Mouse (Mus musculus) liver, embryonic 14.5 days (tissue): ENCODE measurements around the gene Uba1y. TPM values are rescaled to one million over a fixed set of nuclear protein-coding genes. Genes with fewer than 3 reads are reported as not detected.
"Not testable (repeated sequence)": the region's sequence is repeated elsewhere in the genome, so short reads cannot be mapped to it uniquely, and the experiment has no call there.

ENCODE experiments used
- ATAC-seq: fragments of 200-750 bp; cut with Nextera tagmentation; 2 replicates; pipeline ENCODE4 v1.8.0; 2017; ENCODE audit warnings: moderate number of reproducible peaks, mild to moderate bottlenecking, moderate library complexity; ENCODE audit not compliant: insufficient read depth
- DNase-seq, 3 experiments: peaks; one replicate each; pipeline ENCODE4 v3.0.0-alpha.2; 2012 to 2013; ENCODE audit warnings: low read depth in 3 of 3, low spot score in 3 of 3
- H3K27ac ChIP-seq: fragments of 300-500 bp; sonication (generic); 2 replicates; pipeline ENCODE4 v1.5.1; 2014; ENCODE audit warnings: moderate library complexity, mild to moderate bottlenecking, control low read depth, inconsistent platforms
- H3K27me3 ChIP-seq: fragments of 300-500 bp; sonication (generic); 2 replicates; pipeline ENCODE4 v1.6.1; 2014; ENCODE audit warnings: mild to moderate bottlenecking, low read length, moderate library complexity; ENCODE audit not compliant: control insufficient read depth, insufficient read depth
- H3K36me3 ChIP-seq: fragments of 300-500 bp; sonication (generic); replicated peaks from 2 replicates; pipeline ENCODE4 v1.6.1; 2014; ENCODE audit warnings: low read depth; ENCODE audit not compliant: control insufficient read depth, insufficient read depth
- H3K4me1 ChIP-seq, 2 experiments: fragments of 200-500 bp in 1 of 2; fragments of 300-500 bp in 1 of 2; sonication (generic) in 1 of 2; replicated peaks; 2 replicates each; pipeline ENCODE4 v1.6.1; 2012 to 2014; ENCODE audit warnings: antibody characterized with exemption in 1 of 2, inconsistent platforms in 1 of 2, low read length in 1 of 2; ENCODE audit not compliant: control insufficient read depth in 2 of 2, insufficient read depth in 2 of 2
- H3K4me2 ChIP-seq: fragments of 300-500 bp; sonication (generic); 2 replicates; pipeline ENCODE4 v1.6.1; 2014; ENCODE audit warnings: low read depth, mild to moderate bottlenecking, control low read depth, moderate library complexity
- H3K4me3 ChIP-seq, 2 experiments: fragments of 200-500 bp in 1 of 2; fragments of 300-500 bp in 1 of 2; sonication (generic) in 1 of 2; 2 replicates each; pipeline ENCODE4 v1.5.1; 2012 to 2014; ENCODE audit warnings: low read depth in 2 of 2, low read length in 2 of 2, mild to moderate bottlenecking in 2 of 2, control low read depth in 1 of 2, inconsistent platforms in 1 of 2, moderate library complexity in 1 of 2; ENCODE audit not compliant: insufficient read depth in 1 of 2
- H3K9ac ChIP-seq: fragments of 300-500 bp; sonication (generic); replicated peaks from 2 replicates; pipeline ENCODE4 v1.6.1; 2014; ENCODE audit warnings: mild to moderate bottlenecking, control low read depth, moderate library complexity
- H3K9me3 ChIP-seq: fragments of 300-500 bp; sonication (generic); 2 replicates; pipeline ENCODE4 v1.6.1; 2016; ENCODE audit warnings: low read length, mixed read lengths; ENCODE audit not compliant: control insufficient read depth
- CTCF ChIP-seq: IDR thresholded peaks from 2 replicates; pipeline ENCODE4 v1.5.1; 2016; ENCODE audit warnings: antibody characterized with exemption, low read depth, control low read depth
- EP300 ChIP-seq: IDR thresholded peaks from 2 replicates; pipeline ENCODE4 v1.6.1; 2016; ENCODE audit warnings: antibody characterized with exemption, low read depth
- WGBS: fragments of 180-500 bp; shearing (Covaris S2); extraction: QIAGEN DNeasy Blood & Tissue Kit; methylation state at CpG from one replicate; pipeline ENCODE4 v1.1.7; 2014; ENCODE audit not compliant: insufficient replicate concordance; 5-methylcytosine and 5-hydroxymethylcytosine counted together
- polyA plus RNA-seq, 2 experiments: library from polyadenylated mRNA; depleted of rRNA in 1 of 2; stranded (reverse) in 1 of 2; unstranded in 1 of 2; fragments of >200 nt; fragmentation: Nextera tagmentation in 1 of 2; extraction: Ambion mirVana in 1 of 2; gene quantifications; 2 replicates each; pipeline versions ENCODE4 v1.2.1 to v1.2.3; 2012 to 2014

The Uba1y gene
- polyA plus RNA-seq (2012; rRNA removed) (not detected in 2 replicates), polyA plus RNA-seq (2014; fragmentation: Nextera tagmentation; extraction: Ambion mirVana) (not detected in 2 replicates)

DNA sequence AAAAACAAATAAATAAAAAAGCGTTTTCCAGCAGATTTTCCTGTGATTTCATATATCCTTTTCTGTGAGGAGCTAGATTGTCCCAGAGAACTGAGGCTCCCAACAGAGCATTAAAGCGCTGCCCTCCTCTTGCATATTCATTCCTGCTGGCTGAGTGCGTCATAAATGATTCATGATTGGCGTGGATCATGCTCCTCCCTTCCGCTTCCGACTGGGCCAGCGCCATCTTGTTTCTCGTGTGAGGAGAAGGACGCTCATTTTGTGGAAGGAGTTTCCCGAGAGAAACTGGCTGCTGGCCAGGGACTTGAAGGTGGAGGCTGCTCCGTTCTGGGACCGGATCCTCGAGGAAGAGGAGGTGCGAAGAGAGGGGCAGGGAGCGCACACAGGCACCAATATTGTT lies at the start of gene Uba1y:
TSS of gene Uba1y (plus strand) at position 254 of the 400 bp plus-strand sequence.
- TF ChIP-seq EP300 (no peak), CTCF (no peak)
- 73% methylated on average over 8 of the region's 15 CpGs for whole genome bisulfite sequencing
- no peak for ATAC-seq
- H3K4me3 ChIP-seq, result no peak within 1 kb of the TSS
- no peak within 1 kb of the TSS for H3K4me2 ChIP-seq
- no peaks in the 10 kb centered on the region for H3K27me3 ChIP-seq
- H3K9me3 ChIP-seq, result no peaks in the 10 kb centered on the region
- no peaks in the 10 kb centered on the region for H3K36me3 ChIP-seq
- H3K9ac ChIP-seq, result no peak within 1 kb of the TSS
- no peak within 1 kb of the TSS for H3K27ac ChIP-seq
- DNase-seq, result no peak
- no peaks in the 10 kb centered on the region for H3K4me1 ChIP-seq

DNA sequence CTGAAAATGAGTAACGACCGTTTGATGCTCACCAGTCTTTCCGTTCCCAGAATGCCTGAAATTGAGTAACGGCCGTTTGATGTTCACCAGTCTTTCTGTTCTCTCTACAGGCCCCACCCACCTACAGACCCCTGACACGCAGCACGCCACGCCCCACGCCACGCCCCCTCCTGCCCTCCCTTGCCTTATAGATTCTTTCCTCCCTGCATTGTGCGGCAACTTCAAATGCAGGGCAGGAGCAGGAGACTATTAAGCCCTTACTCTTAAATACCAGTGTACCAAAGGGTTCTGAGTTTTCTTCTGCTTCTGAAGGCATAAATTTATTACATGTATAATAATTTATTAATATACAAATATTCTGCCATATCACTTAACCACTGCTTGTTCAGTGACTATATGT lies 21.1 kb upstream of the Uba1y start, which contains the start of gene Zfy1:
TSS of gene Zfy1 (minus strand) at position 101 of the 400 bp plus-strand sequence.
- H3K9me3 ChIP-seq, H3K9ac ChIP-seq, H3K4me3 ChIP-seq, DNase-seq, H3K4me1 ChIP-seq, H3K27me3 ChIP-seq, H3K27ac ChIP-seq, ATAC-seq, H3K36me3 ChIP-seq, H3K4me2 ChIP-seq: not testable (repeated sequence)
- WGBS, result no CpG with 5 or more reads among the region's 11 CpGs

DNA sequence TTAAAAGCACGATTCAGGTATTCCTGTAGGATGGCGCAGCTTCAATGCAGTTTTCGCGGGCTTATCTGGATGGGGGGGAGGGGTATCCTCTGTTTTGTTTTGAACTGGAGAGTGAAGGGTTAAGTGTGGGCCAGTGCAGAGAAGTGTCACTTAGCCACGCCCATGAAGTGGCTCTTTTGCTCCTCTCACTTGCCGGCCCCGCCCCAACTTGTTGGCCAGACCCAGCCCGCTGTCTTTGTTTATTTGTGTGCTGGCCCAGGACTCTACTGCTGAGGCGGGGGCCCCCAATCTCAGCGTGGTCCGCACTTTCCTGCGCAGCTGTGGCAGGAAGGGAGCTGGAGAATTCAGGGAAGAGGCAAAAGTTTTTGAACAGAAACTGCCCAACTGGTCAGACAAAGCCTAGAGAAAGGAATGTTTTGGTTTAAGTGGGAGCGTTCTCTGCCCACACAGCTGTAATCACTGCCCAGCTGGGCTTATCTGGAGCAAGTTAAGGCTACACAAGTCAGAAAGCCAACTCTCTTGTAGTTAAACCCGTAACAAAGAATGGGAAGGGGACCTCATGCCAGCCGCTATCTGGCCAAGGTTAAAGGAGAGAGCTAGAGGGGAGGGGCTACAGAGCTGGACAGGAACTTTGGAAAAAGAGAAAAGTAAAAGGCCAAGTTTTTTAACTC lies 9.3 kb upstream of the Uba1y start:
- H3K9me3 ChIP-seq, result no peaks in the 10 kb centered on the region
- no peaks in the 10 kb centered on the region for H3K27me3 ChIP-seq
- TF ChIP-seq CTCF, result no peak
- no peak for TF ChIP-seq EP300
- ATAC-seq, result no peak
- no peak overlapping the region for H3K4me3 ChIP-seq
- no peak overlapping the region for H3K9ac ChIP-seq
- no peak overlapping the region for H3K4me2 ChIP-seq
- DNase-seq, result no peak
- H3K36me3 ChIP-seq, result no peaks in the 10 kb centered on the region
- 2% methylated on average over 11 of the region's 15 CpGs for WGBS
- no peak overlapping the region for H3K27ac ChIP-seq
- H3K4me1 ChIP-seq, result no peaks in the 10 kb centered on the region

DNA sequence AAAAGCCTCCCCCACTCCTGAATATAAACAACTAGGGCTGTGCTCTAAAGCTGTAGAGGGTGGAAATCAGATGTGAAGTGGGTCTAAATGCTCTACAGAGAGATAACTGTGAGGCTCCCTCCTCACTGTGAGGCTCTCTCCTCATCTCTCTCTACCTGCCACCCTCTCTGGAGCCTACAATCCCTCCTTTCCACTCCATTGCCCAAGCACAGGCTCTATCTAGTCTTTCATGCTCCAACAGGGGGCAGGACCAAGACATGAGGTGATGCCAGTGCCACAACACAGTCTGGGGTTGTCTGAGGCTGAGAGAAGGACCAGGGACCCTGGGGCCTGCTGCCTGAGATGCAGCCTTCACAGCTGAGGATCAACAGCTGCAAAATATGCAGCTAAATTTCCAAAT lies 54.0 kb downstream of the Uba1y start:
- no peaks in the 10 kb centered on the region for H3K9me3 ChIP-seq
- no peak overlapping the region for H3K4me2 ChIP-seq
- no peak for ATAC-seq
- DNase-seq, result no peak
- no peak overlapping the region for H3K9ac ChIP-seq
- H3K27ac ChIP-seq, result no peak overlapping the region
- no peaks in the 10 kb centered on the region for H3K4me1 ChIP-seq
- H3K36me3 ChIP-seq, result no peaks in the 10 kb centered on the region
- no peak overlapping the region for H3K4me3 ChIP-seq
- H3K27me3 ChIP-seq, result no peaks in the 10 kb centered on the region
- TF ChIP-seq CTCF, result no peak
- no peak for TF ChIP-seq EP300

DNA sequence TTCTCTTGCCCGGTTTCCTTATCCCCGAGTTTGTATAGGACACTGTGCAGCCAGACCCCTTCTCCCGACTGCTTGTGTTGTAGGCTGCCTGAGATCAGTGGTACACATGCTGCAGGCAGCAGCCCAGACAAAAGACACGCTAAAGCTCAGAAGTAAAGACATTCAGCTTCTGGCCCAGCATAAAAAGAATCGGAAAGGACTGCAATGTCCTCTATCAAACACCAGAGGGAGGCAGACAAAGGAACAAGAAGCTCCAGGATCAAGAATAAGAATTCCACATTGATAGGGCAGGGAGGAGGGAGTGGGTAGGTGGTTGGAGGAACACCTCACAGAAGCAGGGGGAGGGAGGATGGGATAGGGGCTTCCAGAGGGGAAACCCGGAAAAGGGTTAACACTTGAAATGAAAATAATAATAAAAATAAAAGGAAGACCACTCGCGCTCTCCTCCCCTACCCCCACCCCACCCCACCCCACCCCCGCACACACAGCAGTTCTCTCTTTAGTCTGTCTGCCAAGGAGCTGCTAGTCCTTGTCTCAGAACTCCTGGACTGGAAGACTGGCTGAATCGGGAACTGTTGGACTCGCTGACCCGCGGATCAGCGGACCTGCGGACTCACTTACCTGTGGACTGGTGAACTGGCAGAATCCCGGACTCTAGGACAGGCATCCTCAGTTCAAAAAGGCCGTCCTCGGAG lies 54.6 kb downstream of the Uba1y start:
- no peaks in the 10 kb centered on the region for H3K4me1 ChIP-seq
- no peaks in the 10 kb centered on the region for H3K9me3 ChIP-seq
- H3K4me3 ChIP-seq, result no peak overlapping the region
- no peak for DNase-seq
- H3K4me2 ChIP-seq, result no peak overlapping the region
- TF ChIP-seq CTCF, result no peak
- no peak for TF ChIP-seq EP300
- no peak overlapping the region for H3K27ac ChIP-seq
- no peaks in the 10 kb centered on the region for H3K27me3 ChIP-seq
- ATAC-seq, result no peak
- no peaks in the 10 kb centered on the region for H3K36me3 ChIP-seq
- H3K9ac ChIP-seq, result no peak overlapping the region
- 27% methylated on average over 10 of the region's 18 CpGs for whole genome bisulfite sequencing

Other genes with a start within 250 kb of the Uba1y start
- gene Zfy1, start 21.2 kb upstream of the Uba1y start, polyA plus RNA-seq (2012; rRNA removed), result 0.01 TPM in 1 of 2 replicates, not detected in the other
- gene Zfy1, start 21.2 kb upstream of the Uba1y start, polyA plus RNA-seq (2014; fragmentation: Nextera tagmentation; extraction: Ambion mirVana), result not detected in 2 replicates
- 2.0 and 3.7 TPM in 2 replicates for gene Kdm5d, start 79.1 kb downstream of the Uba1y start, polyA plus RNA-seq (2012; rRNA removed)
- gene Kdm5d, start 79.1 kb downstream of the Uba1y start, polyA plus RNA-seq (2014; fragmentation: Nextera tagmentation; extraction: Ambion mirVana), result 4.8 TPM in 1 of 2 replicates, not detected in the other
- 10.8 and 20.6 TPM in 2 replicates for gene Eif2s3y, start 191.9 kb downstream of the Uba1y start, polyA plus RNA-seq (2012; rRNA removed)
- 27.1 TPM in 1 of 2 replicates, not detected in the other for gene Eif2s3y, start 191.9 kb downstream of the Uba1y start, polyA plus RNA-seq (2014; fragmentation: Nextera tagmentation; extraction: Ambion mirVana)